Mouse (Mus musculus): ENCODE data around the gene Gnmt. TPM values are rescaled to one million over a fixed set of nuclear protein-coding genes. Genes with fewer than 3 reads are reported as not detected.

The Gnmt gene
- total and polyA plus RNA-seq, 3 experiments, result 0.17 TPM; not detected in 2

DNA sequence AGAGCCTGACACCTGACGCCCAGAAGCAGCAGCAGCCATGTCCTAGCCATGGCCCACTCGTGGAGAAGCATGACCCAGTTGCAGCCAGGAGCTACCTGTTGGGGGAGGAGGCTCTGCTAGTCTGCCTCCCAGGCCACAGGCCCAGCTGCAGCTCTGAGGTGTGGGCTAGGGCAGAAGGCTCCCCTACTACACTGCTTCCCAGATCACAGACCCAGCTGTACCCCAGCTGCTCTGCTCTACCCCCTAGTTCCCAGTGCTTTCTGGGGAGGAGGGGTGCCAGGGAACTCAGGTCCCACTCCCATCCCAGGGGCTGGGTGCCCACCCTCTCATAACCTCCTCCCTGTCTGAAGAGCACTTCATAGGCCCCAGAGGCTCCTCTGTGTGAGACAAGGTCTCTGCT, 34.6 kb upstream of the Gnmt start, which contains the start of gene Ptcra:
Ptcra (minus strand) TSS at position 169 of the 400 bp plus-strand sequence.
- ATAC-seq (ENCODE audit: extremely low read depth, insufficient number of reproducible peaks, low FRiP score, poor library complexity, severe bottlenecking) (no peak), DNase-seq (ENCODE audit: low spot score) (no peak)
- H3K9me3 ChIP-seq (replicated peaks), result no peaks in the 10 kb centered on the region
- no peaks in the 10 kb centered on the region for H3K36me3 ChIP-seq (replicated peaks)
- peaks cover 30% of the 10 kb centered on the region for H3K27me3 ChIP-seq (ENCODE audit: insufficient read depth, low read length)
- TF ChIP-seq TAL1 (conservative IDR thresholded peaks at IDR 0.05; ENCODE audit: low read depth, low read length) (no peak), GATA2 (IDR thresholded peaks at IDR 0.05; ENCODE audit: borderline replicate concordance, low read depth, low read length) (no peak), CTCF (IDR thresholded peaks at IDR 0.05; ENCODE audit: low read depth, low read length) (no peak), GATA1 (IDR thresholded peaks at IDR 0.05; ENCODE audit: borderline replicate concordance, low read length) (no peak), POLR2AphosphoS5 (IDR thresholded peaks at IDR 0.05; ENCODE audit: insufficient replicate concordance, low read depth, low read length) (no peak)
- no peak within 1 kb of the TSS for H3K4me3 ChIP-seq (ENCODE audit: low read depth, low read length)
- H3K4me1 ChIP-seq (ENCODE audit: insufficient read depth, low read depth, low read length), result peaks cover 9% of the 10 kb centered on the region

DNA sequence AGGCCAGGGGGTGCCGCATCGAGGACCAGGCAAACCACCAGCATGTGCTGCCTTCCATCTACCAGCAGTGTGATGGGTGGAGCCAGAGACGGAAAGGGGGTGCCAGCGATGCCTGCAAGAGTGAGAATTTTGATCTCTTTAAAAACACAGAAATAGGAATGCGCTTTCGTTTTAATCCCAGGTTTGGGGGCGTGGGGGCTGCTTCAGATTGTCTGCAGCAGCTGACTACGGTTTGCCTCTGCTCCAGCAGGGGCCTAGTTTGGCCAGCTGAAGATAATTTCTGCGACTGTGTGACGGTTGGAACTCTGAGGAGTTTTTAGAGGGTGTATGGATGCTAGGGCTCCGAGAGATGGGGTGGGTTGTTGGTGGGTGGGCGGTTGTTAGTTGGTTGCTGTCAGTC, 29.8 kb upstream of the Gnmt start:
- peaks cover 35% of the 10 kb centered on the region for H3K27me3 ChIP-seq (ENCODE audit: insufficient read depth, low read length)
- ATAC-seq (ENCODE audit: extremely low read depth, insufficient number of reproducible peaks, low FRiP score, poor library complexity, severe bottlenecking) (no peak), DNase-seq (ENCODE audit: low spot score) (no peak)
- H3K4me1 ChIP-seq (ENCODE audit: insufficient read depth, low read depth, low read length), result 0 out of 2 replicates have a peak, but pooled peaks cover 4% of the 10 kb centered on the region
- TF ChIP-seq POLR2AphosphoS5 (IDR thresholded peaks at IDR 0.05; ENCODE audit: insufficient replicate concordance, low read depth, low read length) (no peak), GATA1 (IDR thresholded peaks at IDR 0.05; ENCODE audit: borderline replicate concordance, low read length) (no peak), CTCF (IDR thresholded peaks at IDR 0.05; ENCODE audit: low read depth, low read length) (no peak), GATA2 (IDR thresholded peaks at IDR 0.05; ENCODE audit: borderline replicate concordance, low read depth, low read length) (no peak), TAL1 (conservative IDR thresholded peaks at IDR 0.05; ENCODE audit: low read depth, low read length) (no peak)
- H3K9me3 ChIP-seq (replicated peaks), result 0 out of 2 replicates have a peak, but pooled peaks cover 3% of the 10 kb centered on the region
- H3K4me3 ChIP-seq (ENCODE audit: low read depth, low read length), result no peak overlapping the region
- H3K36me3 ChIP-seq (replicated peaks), result no peaks in the 10 kb centered on the region

DNA sequence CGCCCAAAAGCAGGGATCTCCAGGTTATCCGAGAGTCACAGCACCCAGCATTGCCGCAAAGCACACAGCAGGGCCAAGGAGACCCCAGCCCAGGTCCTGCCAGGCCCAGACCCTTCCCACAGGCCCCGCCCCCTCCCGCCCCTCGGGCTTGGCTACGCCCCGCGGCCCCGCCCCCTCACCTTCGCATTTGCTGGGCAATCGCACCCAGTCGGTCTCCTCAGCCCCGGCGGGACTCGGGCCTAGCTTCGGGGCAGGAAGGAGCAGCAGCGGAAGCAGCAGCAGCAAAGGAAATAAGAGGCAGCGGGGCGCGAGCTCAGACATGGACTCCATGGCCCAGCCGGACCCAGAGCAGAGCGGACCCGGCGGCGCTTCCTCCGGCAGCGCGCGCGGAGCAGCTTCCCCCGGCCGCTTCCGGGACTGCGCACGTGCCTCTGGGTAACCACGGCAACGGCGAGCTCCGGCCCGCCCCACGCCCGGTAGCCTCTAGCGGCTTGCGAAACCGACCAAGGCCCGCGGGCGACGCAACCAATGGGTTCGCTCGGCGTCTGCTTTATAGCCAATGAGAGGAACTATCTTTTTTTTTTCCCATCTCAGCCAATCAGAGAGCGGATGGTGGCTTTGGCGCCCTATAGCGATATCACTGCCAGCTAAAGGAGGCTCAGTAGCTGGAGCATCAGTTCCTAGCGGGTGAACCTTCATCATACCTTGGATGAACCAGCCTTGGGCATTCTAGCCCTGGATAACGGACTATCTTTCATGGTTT, 23.0 kb upstream of the Gnmt start, which contains the start of gene Cnpy3:
Cnpy3 (minus strand) TSS at position 421 of the 763 bp plus-strand sequence.
- Histone ChIP-seq H3K4me1 (ENCODE audit: insufficient read depth, low read depth, low read length) (peaks cover 36% of the 10 kb centered on the region), H3K27me3 (ENCODE audit: insufficient read depth, low read length) (peaks cover 18% of the 10 kb centered on the region), H3K9me3 (replicated peaks) (0 out of 2 replicates have a peak, but pooled peaks cover 3% of the 10 kb centered on the region), H3K4me3 (ENCODE audit: low read depth, low read length) (peak within 1 kb of the TSS; percentile 79), H3K36me3 (replicated peaks) (peaks cover 29% of the 10 kb centered on the region)
- ATAC-seq (ENCODE audit: extremely low read depth, insufficient number of reproducible peaks, low FRiP score, poor library complexity, severe bottlenecking), result peak; percentile 98
- TF ChIP-seq TAL1 (conservative IDR thresholded peaks at IDR 0.05; ENCODE audit: low read depth, low read length) (no peak), CTCF (IDR thresholded peaks at IDR 0.05; ENCODE audit: low read depth, low read length) (no peak), GATA2 (IDR thresholded peaks at IDR 0.05; ENCODE audit: borderline replicate concordance, low read depth, low read length) (no peak), POLR2AphosphoS5 (IDR thresholded peaks at IDR 0.05; ENCODE audit: insufficient replicate concordance, low read depth, low read length) (no peak), GATA1 (IDR thresholded peaks at IDR 0.05; ENCODE audit: borderline replicate concordance, low read length) (no peak)
- peak; percentile 97 for DNase-seq (ENCODE audit: low spot score)

DNA sequence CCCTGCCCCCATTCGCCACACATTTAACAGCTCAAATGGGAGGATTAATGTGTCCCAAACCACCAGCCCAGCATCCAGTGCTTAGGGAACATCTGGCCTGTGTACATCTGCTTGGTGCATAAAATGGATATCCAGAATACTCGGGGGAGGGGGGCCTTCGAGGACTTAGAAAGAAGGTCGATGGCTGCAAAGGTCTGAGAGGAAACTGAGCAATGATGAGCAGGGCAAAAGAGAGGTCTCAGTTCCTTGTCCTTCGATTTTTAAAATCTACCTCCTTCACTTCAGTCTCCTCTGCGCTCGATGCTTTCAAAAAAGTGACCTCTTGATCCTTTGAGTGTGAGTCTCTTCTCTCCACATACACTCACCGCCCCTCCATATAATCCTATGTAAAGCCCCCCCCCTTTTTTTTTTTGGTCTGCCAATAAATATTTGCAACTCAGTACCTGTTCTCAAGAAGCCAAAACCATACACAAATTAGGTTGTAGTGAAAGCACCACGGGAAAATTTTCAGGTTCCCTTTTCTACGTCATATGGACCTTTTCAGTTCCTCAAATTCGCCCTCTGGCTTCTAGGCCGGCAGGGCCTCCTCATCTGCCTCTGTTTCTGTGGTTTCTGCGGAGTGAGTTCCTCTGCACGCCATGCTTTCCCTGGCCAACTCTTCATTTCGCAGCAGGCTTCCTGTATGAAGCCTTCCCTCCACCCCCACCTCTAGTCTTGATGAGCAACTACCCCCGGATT, 22.3 kb upstream of the Gnmt start:
- peak; percentile 68 for DNase-seq (ENCODE audit: low spot score)
- Histone ChIP-seq H3K36me3 (replicated peaks) (peaks cover 37% of the 10 kb centered on the region), H3K4me1 (ENCODE audit: insufficient read depth, low read depth, low read length) (peaks cover 38% of the 10 kb centered on the region), H3K9me3 (replicated peaks) (0 out of 2 replicates have a peak, but pooled peaks cover 3% of the 10 kb centered on the region), H3K27me3 (ENCODE audit: insufficient read depth, low read length) (peaks cover 11% of the 10 kb centered on the region), H3K4me3 (ENCODE audit: low read depth, low read length) (peak overlapping the region; percentile 79)
- TF ChIP-seq POLR2AphosphoS5 (IDR thresholded peaks at IDR 0.05; ENCODE audit: insufficient replicate concordance, low read depth, low read length) (no peak), GATA1 (IDR thresholded peaks at IDR 0.05; ENCODE audit: borderline replicate concordance, low read length) (no peak), GATA2 (IDR thresholded peaks at IDR 0.05; ENCODE audit: borderline replicate concordance, low read depth, low read length) (no peak), CTCF (IDR thresholded peaks at IDR 0.05; ENCODE audit: low read depth, low read length) (no peak), TAL1 (conservative IDR thresholded peaks at IDR 0.05; ENCODE audit: low read depth, low read length) (no peak)
- peak; percentile 19; the same call in 1 of the 2 replicates for ATAC-seq (ENCODE audit: extremely low read depth, insufficient number of reproducible peaks, low FRiP score, poor library complexity, severe bottlenecking)

DNA sequence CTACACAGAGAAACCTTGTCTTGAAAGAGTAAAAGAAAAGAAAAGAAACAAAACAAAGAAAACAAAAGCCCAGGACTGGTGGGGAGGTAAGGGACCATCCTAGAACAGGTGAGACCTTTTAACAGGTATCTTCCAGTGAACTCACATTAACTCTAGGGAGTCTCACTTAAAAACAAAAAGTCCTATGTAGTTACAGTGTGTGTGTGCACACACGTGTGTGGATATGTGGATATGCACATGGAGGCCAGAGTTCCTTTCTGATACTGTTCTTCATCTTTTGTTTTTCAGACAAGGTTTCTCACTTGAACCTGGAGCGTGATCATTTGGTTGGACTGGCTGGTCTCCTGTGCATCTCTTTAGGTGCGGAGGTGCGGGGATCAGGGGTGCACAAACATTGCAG, 21.6 kb upstream of the Gnmt start:
- Histone ChIP-seq H3K36me3 (replicated peaks) (peaks cover 43% of the 10 kb centered on the region), H3K27me3 (ENCODE audit: insufficient read depth, low read length) (peaks cover 5% of the 10 kb centered on the region), H3K4me1 (ENCODE audit: insufficient read depth, low read depth, low read length) (peaks cover 36% of the 10 kb centered on the region), H3K4me3 (ENCODE audit: low read depth, low read length) (peak overlapping the region; percentile 79), H3K9me3 (replicated peaks) (0 out of 2 replicates have a peak, but pooled peaks cover 3% of the 10 kb centered on the region)
- ATAC-seq (ENCODE audit: extremely low read depth, insufficient number of reproducible peaks, low FRiP score, poor library complexity, severe bottlenecking) (no peak), DNase-seq (ENCODE audit: low spot score) (no peak)
- no peak for TF ChIP-seq CTCF (IDR thresholded peaks at IDR 0.05; ENCODE audit: low read depth, low read length)
- TF ChIP-seq TAL1 (conservative IDR thresholded peaks at IDR 0.05; ENCODE audit: low read depth, low read length), result no peak
- TF ChIP-seq POLR2AphosphoS5 (IDR thresholded peaks at IDR 0.05; ENCODE audit: insufficient replicate concordance, low read depth, low read length), result no peak
- TF ChIP-seq GATA1 (IDR thresholded peaks at IDR 0.05; ENCODE audit: borderline replicate concordance, low read length), result no peak
- no peak for TF ChIP-seq GATA2 (IDR thresholded peaks at IDR 0.05; ENCODE audit: borderline replicate concordance, low read depth, low read length)

DNA sequence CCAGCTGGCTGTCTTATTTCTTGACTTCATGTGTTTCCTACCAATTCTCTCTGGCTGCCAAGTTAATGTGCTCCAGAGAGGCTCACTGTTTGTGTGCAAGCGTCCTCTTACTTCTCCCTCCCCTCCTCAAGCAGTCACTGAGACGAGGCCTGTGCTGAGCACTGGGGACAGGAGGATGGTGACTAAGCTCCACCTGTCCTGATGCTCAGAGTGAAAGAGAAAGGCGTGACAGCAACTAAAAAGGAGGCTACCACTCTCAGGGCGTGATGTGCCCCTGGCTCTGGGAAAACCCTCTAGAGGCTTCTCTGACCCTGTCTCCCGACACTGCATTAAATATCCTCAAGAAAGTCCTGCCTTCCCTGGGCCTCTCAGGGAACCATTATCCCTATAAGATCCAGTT, 20.3 kb upstream of the Gnmt start:
- H3K36me3 ChIP-seq (replicated peaks), result peaks cover 55% of the 10 kb centered on the region
- no peaks in the 10 kb centered on the region for H3K27me3 ChIP-seq (ENCODE audit: insufficient read depth, low read length)
- H3K4me1 ChIP-seq (ENCODE audit: insufficient read depth, low read depth, low read length), result peaks cover 38% of the 10 kb centered on the region
- no peak overlapping the region for H3K4me3 ChIP-seq (ENCODE audit: low read depth, low read length)
- no peaks in the 10 kb centered on the region for H3K9me3 ChIP-seq (replicated peaks)
- TF ChIP-seq GATA2 (IDR thresholded peaks at IDR 0.05; ENCODE audit: borderline replicate concordance, low read depth, low read length) (no peak), POLR2AphosphoS5 (IDR thresholded peaks at IDR 0.05; ENCODE audit: insufficient replicate concordance, low read depth, low read length) (no peak), GATA1 (IDR thresholded peaks at IDR 0.05; ENCODE audit: borderline replicate concordance, low read length) (no peak)
- ATAC-seq (ENCODE audit: extremely low read depth, insufficient number of reproducible peaks, low FRiP score, poor library complexity, severe bottlenecking) (no peak), DNase-seq (ENCODE audit: low spot score) (no peak)
